In genomic region chr10:58848127-58848526, GRCm38 (mm10) we compare ENCODE assay signal across 13 mouse cellular contexts. TPM values are rescaled to one million over a fixed set of nuclear protein-coding genes. Genes with fewer than 3 reads are reported as not detected.
DNase-seq lines count a peak whose midpoint lies in the region; ATAC-seq and TF ChIP-seq lines count a peak whose summit lies in the region.
"Had no signal": no experiment of that assay in that cellular context is flagged by ENCODE, and none has a peak within 500 bp of the region (broad histone marks: within the 10 kb centered on the region; RNA-seq: fewer than 3 reads in every experiment).

No protein-coding gene starts in this region.

- no peaks in the 10 kb centered on the region for H3K36me3 ChIP-seq in kidney, adult 2 months (ENCODE audit: control insufficient read depth, insufficient read depth, low read length)
- no peaks in the 10 kb centered on the region for H3K36me3 ChIP-seq in kidney, embryonic 14.5 days (ENCODE audit: control insufficient read depth, insufficient read depth, low read length)
- H3K36me3 ChIP-seq in forebrain, embryonic 16.5 days (ENCODE audit: control insufficient read depth, insufficient read depth): no peaks in the 10 kb centered on the region
- H3K36me3 ChIP-seq in neural tube, embryonic 12.5 days: no peaks in the 10 kb centered on the region
- H3K36me3 ChIP-seq: embryonic facial prominence, embryonic 12.5 days; hindbrain, embryonic 15.5 days had no signal

- no peaks in the 10 kb centered on the region for H3K9me3 ChIP-seq in kidney, embryonic 14.5 days (ENCODE audit: control insufficient read depth, low read length)
- H3K9me3 ChIP-seq in forebrain, embryonic 16.5 days (ENCODE audit: control insufficient read depth, low read length): no peaks in the 10 kb centered on the region
- H3K9me3 ChIP-seq in neural tube, embryonic 12.5 days: no peaks in the 10 kb centered on the region
- H3K9me3 ChIP-seq: embryonic facial prominence, embryonic 12.5 days; hindbrain, embryonic 15.5 days had no signal

- TF ChIP-seq CTCF in kidney, adult 2 months (conservative IDR thresholded peaks at IDR 0.05; ENCODE audit: insufficient read depth, insufficient read length, low read depth, low read length): no peak

- 69% methylated on average over 5 of the region's 5 CpGs for WGBS in kidney, adult 2 months
- WGBS in kidney, embryonic 14.5 days: 72% methylated on average over 5 of the region's 5 CpGs
- WGBS in forebrain, embryonic 16.5 days: 57% methylated on average over 5 of the region's 5 CpGs
- whole genome bisulfite sequencing in neural tube, embryonic 12.5 days: 53% methylated on average over 5 of the region's 5 CpGs

- H3K4me2 ChIP-seq in kidney, embryonic 14.5 days (replicated peaks; ENCODE audit: low read depth, low read length): no peak overlapping the region
- H3K4me2 ChIP-seq in forebrain, embryonic 16.5 days (ENCODE audit: low read length): no peak overlapping the region
- H3K4me2 ChIP-seq in neural tube, embryonic 12.5 days (replicated peaks): 0 out of 2 replicates have a peak overlapping the region, but pooled peaks have one; percentile 5
- H3K4me2 ChIP-seq: embryonic facial prominence, embryonic 12.5 days; hindbrain, embryonic 15.5 days had no signal

- peak; percentile 25 to 30 for DNase-seq in cerebellum, postnatal 36 days
- DNase-seq in cerebellum, adult 18-20 months: no peak
- DNase-seq in kidney, adult 2 months: peak; percentile 8
- DNase-seq in thymus, adult 18-20 months: no peak
- DNase-seq: adrenal gland, postnatal 10 days; gastrocnemius, adult 2 months; kidney, adult 11 months; thymus, adult 2 months had no signal

- no peak for ATAC-seq in kidney, embryonic 14.5 days (ENCODE audit: low FRiP score, low TSS enrichment)
- ATAC-seq in forebrain, embryonic 16.5 days: peak; percentile 57; the same call in 1 of the 2 replicates
- ATAC-seq in neural tube, embryonic 12.5 days (ENCODE audit: low FRiP score, low read depth): no peak

- H3K27ac ChIP-seq in kidney, adult 2 months (ENCODE audit: insufficient read depth, low read depth, low read length): no peak overlapping the region
- no peak overlapping the region for H3K27ac ChIP-seq in kidney, embryonic 14.5 days (ENCODE audit: low read depth, low read length)
- H3K27ac ChIP-seq in forebrain, embryonic 16.5 days (ENCODE audit: low read length): peak overlapping the region; percentile 42
- no peak overlapping the region for H3K27ac ChIP-seq in neural tube, embryonic 12.5 days
- H3K27ac ChIP-seq: embryonic facial prominence, embryonic 12.5 days; gastrocnemius, adult 2 months; hindbrain, embryonic 15.5 days had no signal

- no peak overlapping the region for H3K4me3 ChIP-seq in kidney, adult 2 months (ENCODE audit: insufficient read depth, low read depth, low read length)
- H3K4me3 ChIP-seq in kidney, embryonic 14.5 days (ENCODE audit: low read length): no peak overlapping the region
- H3K4me3 ChIP-seq in forebrain, embryonic 16.5 days (replicated peaks; ENCODE audit: low read length): no peak overlapping the region
- no peak overlapping the region for H3K4me3 ChIP-seq in neural tube, embryonic 12.5 days
- H3K4me3 ChIP-seq: embryonic facial prominence, embryonic 12.5 days; gastrocnemius, adult 2 months; hindbrain, embryonic 15.5 days had no signal

- H3K4me1 ChIP-seq in kidney, adult 2 months (ENCODE audit: control insufficient read depth, insufficient read depth, low read length): no peaks in the 10 kb centered on the region
- no peaks in the 10 kb centered on the region for H3K4me1 ChIP-seq in kidney, embryonic 14.5 days (ENCODE audit: control insufficient read depth, insufficient read depth, low read length)
- peaks cover 12% of the 10 kb centered on the region for H3K4me1 ChIP-seq in forebrain, embryonic 16.5 days (replicated peaks; ENCODE audit: control insufficient read depth, insufficient read depth, low read length)
- H3K4me1 ChIP-seq in neural tube, embryonic 12.5 days: peaks cover 6% of the 10 kb centered on the region
- H3K4me1 ChIP-seq: embryonic facial prominence, embryonic 12.5 days had no signal

- no peak for TF ChIP-seq POLR2A in kidney, adult 2 months (IDR thresholded peaks at IDR 0.05; ENCODE audit: low read depth, low read length)

- H3K27me3 ChIP-seq in kidney, adult 2 months (replicated peaks; ENCODE audit: control insufficient read depth, insufficient read depth, low read length): no peaks in the 10 kb centered on the region
- no peaks in the 10 kb centered on the region for H3K27me3 ChIP-seq in kidney, embryonic 14.5 days (ENCODE audit: control insufficient read depth, insufficient read depth, low read length)
- H3K27me3 ChIP-seq in forebrain, embryonic 16.5 days (replicated peaks; ENCODE audit: control insufficient read depth, insufficient read depth, low read length): no peaks in the 10 kb centered on the region
- no peaks in the 10 kb centered on the region for H3K27me3 ChIP-seq in neural tube, embryonic 12.5 days (replicated peaks)
- H3K27me3 ChIP-seq: embryonic facial prominence, embryonic 12.5 days; hindbrain, embryonic 15.5 days had no signal

- no peak overlapping the region for H3K9ac ChIP-seq in kidney, embryonic 14.5 days (ENCODE audit: low read depth, low read length)
- no peak overlapping the region for H3K9ac ChIP-seq in forebrain, embryonic 16.5 days (replicated peaks; ENCODE audit: low read depth, low read length)
- no peak overlapping the region for H3K9ac ChIP-seq in neural tube, embryonic 12.5 days
- H3K9ac ChIP-seq: embryonic facial prominence, embryonic 12.5 days; hindbrain, embryonic 15.5 days had no signal

RNA-seq across cellular contexts. Expression of gene Sh3rf3, which starts 35.0 kb away (rescaled TPM):
- 0.22 and 0.43 TPM in 2 replicates for polyA plus RNA-seq in kidney, adult 2 months (2012; rRNA removed)
- polyA plus RNA-seq in kidney, embryonic 14.5 days (2014; fragmentation: Nextera tagmentation; extraction: Ambion mirVana): 1.9 and 2.4 TPM in 2 replicates
- polyA plus RNA-seq in forebrain, embryonic 16.5 days (2015; fragmentation: Nextera tagmentation; extraction: Ambion mirVana): 9.2 and 11.0 TPM in 2 replicates
- polyA plus RNA-seq in neural tube, embryonic 12.5 days (2016; fragmentation: Nextera tagmentation; extraction: Ambion mirVana): 3.6 and 6.3 TPM in 2 replicates

Comparison
In these comparisons a context has a peak if more than half of its experiments do, and no peak if none do; other contexts are left out.
1. DNase-seq: peak in cerebellum, postnatal 36 days (2 of 2) and kidney, adult 2 months (single experiment); none in cerebellum, adult 18-20 months (0 of 2) and thymus, adult 18-20 months (0 of 2).